Mouse (Mus musculus): ENCODE data around the gene Rptor. TPM values are rescaled to one million over a fixed set of nuclear protein-coding genes. Genes with fewer than 3 reads are reported as not detected.
A peak's percentile ranks its signal among the peaks of the same experiment; 100 is the strongest.

The Rptor gene
- polyA plus RNA-seq, 1 experiment from 2014 or later = 14.6 TPM

GRCm38 (mm10) chr11:119715437-119715836, 112.7 kb downstream of the Rptor start:
- H3K4me1 ChIP-seq (ENCODE audit: insufficient read depth) = no peaks in the 10 kb centered on the region; the same call in 1 of the 2 replicates
- no peak overlapping the region for H3K4me3 ChIP-seq (ENCODE audit: low read depth, low read length)
- H3K9me3 ChIP-seq (ENCODE audit: low read depth, low read length) = no peaks in the 10 kb centered on the region
- no peak overlapping the region for H3K27ac ChIP-seq (ENCODE audit: low read depth)
- DNase-seq (no peak), ATAC-seq (ENCODE audit: insufficient read depth) (no peak)
- no peaks in the 10 kb centered on the region for H3K36me3 ChIP-seq (ENCODE audit: insufficient read depth)
- WGBS = 56% methylated on average over 5 of the region's 5 CpGs
- no peaks in the 10 kb centered on the region for H3K27me3 ChIP-seq (ENCODE audit: insufficient read depth, low read length)
- no peak overlapping the region for H3K4me2 ChIP-seq
- H3K9ac ChIP-seq = no peak overlapping the region
- no peak for TF ChIP-seq CTCF (IDR thresholded peaks at IDR 0.05; ENCODE audit: low read depth)

- Histone ChIP-seq H3K36me3 (ENCODE audit: insufficient read depth) (no peaks in the 10 kb centered on the region), H3K4me1 (ENCODE audit: insufficient read depth) (no peaks in the 10 kb centered on the region; the same call in 1 of the 2 replicates), H3K27me3 (ENCODE audit: insufficient read depth, low read length) (no peaks in the 10 kb centered on the region), H3K4me2 (no peak overlapping the region), H3K4me3 (ENCODE audit: low read depth, low read length) (no peak overlapping the region), H3K9me3 (ENCODE audit: low read depth, low read length) (no peaks in the 10 kb centered on the region), H3K27ac (ENCODE audit: low read depth) (no peak overlapping the region), H3K9ac (no peak overlapping the region)
- TF ChIP-seq CTCF (IDR thresholded peaks at IDR 0.05; ENCODE audit: low read depth) = no peak
- WGBS = 86% methylated on average over 5 of the region's 5 CpGs
- ATAC-seq (ENCODE audit: insufficient read depth) (no peak), DNase-seq (no peak)
Observed at GRCm38 (mm10) chr11:119715841-119716596, 113.3 kb downstream of the Rptor start.

- Histone ChIP-seq H3K9ac (no peak overlapping the region), H3K4me2 (no peak overlapping the region), H3K27ac (ENCODE audit: low read depth) (no peak overlapping the region), H3K4me1 (ENCODE audit: insufficient read depth) (no peaks in the 10 kb centered on the region; the same call in 1 of the 2 replicates), H3K4me3 (ENCODE audit: low read depth, low read length) (no peak overlapping the region), H3K36me3 (ENCODE audit: insufficient read depth) (no peaks in the 10 kb centered on the region), H3K9me3 (ENCODE audit: low read depth, low read length) (no peaks in the 10 kb centered on the region), H3K27me3 (ENCODE audit: insufficient read depth, low read length) (no peaks in the 10 kb centered on the region)
- TF ChIP-seq CTCF (IDR thresholded peaks at IDR 0.05; ENCODE audit: low read depth) = no peak
- 80% methylated on average over 3 of the region's 3 CpGs for WGBS
- ATAC-seq (ENCODE audit: insufficient read depth) (no peak), DNase-seq (no peak)
Observed at GRCm38 (mm10) chr11:119718115-119718514, 115.4 kb downstream of the Rptor start.

- Histone ChIP-seq H3K27me3 (ENCODE audit: insufficient read depth, low read length) (no peaks in the 10 kb centered on the region), H3K4me1 (ENCODE audit: insufficient read depth) (no peaks in the 10 kb centered on the region; the same call in 1 of the 2 replicates), H3K9ac (no peak overlapping the region), H3K4me3 (ENCODE audit: low read depth, low read length) (no peak overlapping the region), H3K9me3 (ENCODE audit: low read depth, low read length) (no peaks in the 10 kb centered on the region), H3K27ac (ENCODE audit: low read depth) (no peak overlapping the region), H3K36me3 (ENCODE audit: insufficient read depth) (no peaks in the 10 kb centered on the region), H3K4me2 (no peak overlapping the region)
- ATAC-seq (ENCODE audit: insufficient read depth) (peak; percentile 73), DNase-seq (peak; percentile 85)
- 40% methylated on average over 9 of the region's 9 CpGs for WGBS
- no peak for TF ChIP-seq CTCF (IDR thresholded peaks at IDR 0.05; ENCODE audit: low read depth)
Observed at GRCm38 (mm10) chr11:119720101-119721048, 117.7 kb downstream of the Rptor start.

GRCm38 (mm10) chr11:119724709-119725108, 122.0 kb downstream of the Rptor start:
- Histone ChIP-seq H3K9me3 (ENCODE audit: low read depth, low read length) (no peaks in the 10 kb centered on the region), H3K27me3 (ENCODE audit: insufficient read depth, low read length) (no peaks in the 10 kb centered on the region), H3K9ac (no peak overlapping the region), H3K4me1 (ENCODE audit: insufficient read depth) (no peaks in the 10 kb centered on the region; the same call in 1 of the 2 replicates), H3K36me3 (ENCODE audit: insufficient read depth) (0 out of 2 replicates have a peak, but pooled peaks cover 9% of the 10 kb centered on the region), H3K4me3 (ENCODE audit: low read depth, low read length) (no peak overlapping the region), H3K4me2 (no peak overlapping the region), H3K27ac (ENCODE audit: low read depth) (no peak overlapping the region)
- ATAC-seq (ENCODE audit: insufficient read depth) = no peak
- WGBS = 85% methylated on average over 9 of the region's 9 CpGs
- TF ChIP-seq CTCF (IDR thresholded peaks at IDR 0.05; ENCODE audit: low read depth) = no peak
- DNase-seq = no peak

GRCm38 (mm10) chr11:119731382-119731781, 128.7 kb downstream of the Rptor start:
- peaks cover 7% of the 10 kb centered on the region; the same call in 1 of the 2 replicates for H3K4me1 ChIP-seq (ENCODE audit: insufficient read depth)
- DNase-seq = peak; percentile 57
- ATAC-seq (ENCODE audit: insufficient read depth) = no peak
- TF ChIP-seq CTCF (IDR thresholded peaks at IDR 0.05; ENCODE audit: low read depth) = no peak
- whole genome bisulfite sequencing = 50% methylated on average over 5 of the region's 5 CpGs
- H3K4me3 ChIP-seq (ENCODE audit: low read depth, low read length) = no peak overlapping the region
- no peaks in the 10 kb centered on the region for H3K27me3 ChIP-seq (ENCODE audit: insufficient read depth, low read length)
- no peak overlapping the region for H3K27ac ChIP-seq (ENCODE audit: low read depth)
- H3K4me2 ChIP-seq = no peak overlapping the region
- H3K9me3 ChIP-seq (ENCODE audit: low read depth, low read length) = no peaks in the 10 kb centered on the region
- H3K36me3 ChIP-seq (ENCODE audit: insufficient read depth) = 0 out of 2 replicates have a peak, but pooled peaks cover 1% of the 10 kb centered on the region
- no peak overlapping the region for H3K9ac ChIP-seq

- no peaks in the 10 kb centered on the region for H3K9me3 ChIP-seq (ENCODE audit: low read depth, low read length)
- H3K36me3 ChIP-seq (ENCODE audit: insufficient read depth) = no peaks in the 10 kb centered on the region
- H3K4me3 ChIP-seq (ENCODE audit: low read depth, low read length) = no peak overlapping the region
- peaks cover 7% of the 10 kb centered on the region; the same call in 1 of the 2 replicates for H3K4me1 ChIP-seq (ENCODE audit: insufficient read depth)
- no peaks in the 10 kb centered on the region for H3K27me3 ChIP-seq (ENCODE audit: insufficient read depth, low read length)
- no peak for TF ChIP-seq CTCF (IDR thresholded peaks at IDR 0.05; ENCODE audit: low read depth)
- no peak for ATAC-seq (ENCODE audit: insufficient read depth)
- no peak overlapping the region for H3K4me2 ChIP-seq
- WGBS = 50% methylated on average over 1 of the region's 1 CpGs
- DNase-seq = no peak
- H3K9ac ChIP-seq = no peak overlapping the region
- H3K27ac ChIP-seq (ENCODE audit: low read depth) = no peak overlapping the region
Observed at GRCm38 (mm10) chr11:119732362-119732761, 129.7 kb downstream of the Rptor start.
